Mouse (Mus musculus) ES-Bruce4 (cell line): ENCODE results near the gene Lpar4.

Source experiments
- CTCF ChIP-seq: IDR thresholded peaks from one replicate; pipeline ENCODE4 v1.8.1; 2011; ENCODE audit warnings: low read depth, low read length
- EP300 ChIP-seq: IDR thresholded peaks from 2 replicates; pipeline ENCODE4 v1.6.1; 2011; ENCODE audit warnings: low read depth, low read length; ENCODE audit not compliant: insufficient read depth
- POLR2A ChIP-seq: IDR thresholded peaks from one replicate; pipeline ENCODE4 v1.8.1; 2011; ENCODE audit warnings: low read length; ENCODE audit not compliant: insufficient read depth

DNA sequence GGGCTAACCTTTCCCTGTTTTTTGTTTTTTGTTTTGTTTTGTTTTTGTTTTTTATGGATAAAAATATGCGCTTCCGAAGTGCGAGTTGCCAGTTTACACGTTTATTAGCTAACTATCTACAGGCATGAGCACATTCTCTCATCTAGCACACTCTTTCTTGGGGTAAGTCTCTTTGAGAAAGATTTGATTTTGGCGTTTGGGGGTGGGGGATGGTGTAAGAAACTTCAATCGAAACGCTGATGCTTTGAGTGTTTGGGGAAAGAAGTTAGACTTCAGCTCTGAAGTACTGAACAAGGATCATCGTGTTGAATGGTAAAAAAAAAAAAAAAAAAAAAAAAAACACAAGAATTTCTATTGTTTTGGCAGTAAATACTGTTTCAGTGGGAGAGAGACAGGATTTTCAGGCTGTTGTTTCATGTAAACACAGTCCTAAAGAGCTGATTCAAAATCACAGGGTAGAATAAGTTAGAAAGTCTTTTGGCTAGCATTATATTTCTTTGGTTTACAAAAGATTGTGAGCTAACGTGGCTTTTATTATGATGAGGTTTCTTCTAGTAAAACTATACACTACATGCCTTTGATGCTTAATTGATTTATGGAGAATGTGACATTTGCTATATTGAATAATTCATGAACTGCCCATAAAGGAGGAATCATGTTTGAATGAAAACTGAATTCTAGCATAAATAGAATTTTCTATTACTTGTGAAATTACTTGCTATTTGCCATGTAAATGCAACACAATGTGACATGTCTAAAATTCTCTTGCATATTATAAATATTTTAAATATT, 599 bp downstream of the Lpar4 start:
- TF ChIP-seq CTCF (no peak), POLR2A (no peak), EP300 (no peak)
